Mouse (Mus musculus) myocyte (in vitro differentiated cells): ENCODE measurements at regions not wholly inside any gene's neighbourhood (a gene's known extent, or its start where the extent isn't known, plus 50 kb on each side); places are given as distances from the start of the nearest gene placed in this dataset.

Source experiments
- H3K27me3 ChIP-seq: one replicate; pipeline ENCODE4 v1.6.1; 2011; ENCODE audit not compliant: control insufficient read depth, insufficient read depth, insufficient read length
- H3K36me3 ChIP-seq: one replicate; pipeline ENCODE4 v1.6.1; 2011; ENCODE audit not compliant: control insufficient read depth, insufficient read depth
- H3K4me2 ChIP-seq: one replicate; pipeline ENCODE4 v1.6.1; 2011; ENCODE audit warnings: low read depth, control low read depth
- H3K4me3 ChIP-seq: one replicate; pipeline ENCODE4 v1.5.1; 2011; ENCODE audit warnings: mild to moderate bottlenecking, control low read depth, moderate library complexity
- H3K79me2 ChIP-seq: one replicate; pipeline ENCODE4 v1.6.1; 2011; ENCODE audit not compliant: control insufficient read depth, insufficient read depth
- H3ac ChIP-seq: one replicate; pipeline ENCODE4 v1.6.1; 2011; ENCODE audit not compliant: control insufficient read depth, insufficient read length
- CEBPB ChIP-seq: IDR thresholded peaks from 2 replicates; pipeline ENCODE4 v1.6.1; 2011; ENCODE audit warnings: mild to moderate bottlenecking, moderate library complexity; ENCODE audit not compliant: poor library complexity, insufficient read depth, severe bottlenecking
- E2F4 ChIP-seq: IDR thresholded peaks from one replicate; pipeline ENCODE4 v1.6.1; 2011; ENCODE audit warnings: mild to moderate bottlenecking, control low read depth, moderate library complexity; ENCODE audit not compliant: insufficient read depth
- MAX ChIP-seq: IDR thresholded peaks from one replicate; pipeline ENCODE4 v1.6.1; 2011; ENCODE audit warnings: low read depth, mild to moderate bottlenecking, control low read depth
- MYOD1 ChIP-seq, 3 experiments: IDR thresholded peaks; one replicate each; pipeline ENCODE4 v1.6.1; 2011; ENCODE audit warnings: control low read depth in 2 of 3, low read depth in 2 of 3, mild to moderate bottlenecking in 2 of 3, moderate library complexity in 1 of 3; ENCODE audit not compliant: insufficient read length in 2 of 3, control insufficient read depth in 1 of 3
- MYOG ChIP-seq, 3 experiments: IDR thresholded peaks; one replicate each; pipeline ENCODE4 v1.6.1; 2011; ENCODE audit warnings: control low read depth in 2 of 3, low read depth in 2 of 3, mild to moderate bottlenecking in 2 of 3; ENCODE audit not compliant: insufficient read length in 2 of 3, control insufficient read depth in 1 of 3, insufficient read depth in 1 of 3
- POLR2A ChIP-seq: IDR thresholded peaks from one replicate; pipeline ENCODE4 v1.6.1; 2011; ENCODE audit warnings: low read depth, mild to moderate bottlenecking, control low read depth, moderate library complexity; ENCODE audit not compliant: insufficient read length
- POLR2AphosphoS2 ChIP-seq: IDR thresholded peaks from one replicate; pipeline ENCODE4 v1.6.1; 2011; ENCODE audit warnings: low read depth, control low read depth; ENCODE audit not compliant: insufficient read length
- REST ChIP-seq: IDR thresholded peaks from one replicate; pipeline ENCODE4 v1.6.1; 2011; ENCODE audit warnings: mild to moderate bottlenecking, control low read depth, moderate library complexity; ENCODE audit not compliant: insufficient read depth, insufficient read length
- SRF ChIP-seq: IDR thresholded peaks from one replicate; pipeline ENCODE4 v1.6.1; 2011; ENCODE audit warnings: low read depth; ENCODE audit not compliant: control insufficient read depth, insufficient read length
- TCF12 ChIP-seq: IDR thresholded peaks from one replicate; pipeline ENCODE4 v1.6.1; 2011; ENCODE audit warnings: mild to moderate bottlenecking, control low read depth; ENCODE audit not compliant: poor library complexity, insufficient read depth, severe bottlenecking
- TCF3 ChIP-seq: IDR thresholded peaks from one replicate; pipeline ENCODE4 v1.6.1; 2011; ENCODE audit warnings: low read depth, control low read depth; ENCODE audit not compliant: insufficient read length
- USF1 ChIP-seq: IDR thresholded peaks from one replicate; pipeline ENCODE4 v1.6.1; 2011; ENCODE audit warnings: low read depth, mild to moderate bottlenecking, control low read depth, moderate library complexity

GRCm38 (mm10) chr17:47069206-47069605 lies 58.9 kb upstream of the Ubr2 start:
- Histone ChIP-seq H3K4me3 (no peak overlapping the region), H3ac (no peak overlapping the region), H3K36me3 (no peaks in the 10 kb centered on the region), H3K4me2 (no peak overlapping the region), H3K27me3 (no peaks in the 10 kb centered on the region), H3K79me2 (no peaks in the 10 kb centered on the region)
- no peak for TF ChIP-seq E2F4
- no peak for TF ChIP-seq MAX
- TF ChIP-seq TCF12: no peak
- no peak for TF ChIP-seq CEBPB
- TF ChIP-seq POLR2AphosphoS2: no peak
- no peak for TF ChIP-seq MYOD1 (IDR thresholded peaks at IDR 0.05; ENCODE audit: control insufficient read depth in 1 of 3, insufficient read length in 2 of 3, low read depth in 2 of 3)
- no peak for TF ChIP-seq TCF3
- TF ChIP-seq REST: no peak
- no peak for TF ChIP-seq POLR2A
- no peak for TF ChIP-seq MYOG (IDR thresholded peaks at IDR 0.05; ENCODE audit: control insufficient read depth in 1 of 3, insufficient read depth in 1 of 3, insufficient read length in 2 of 3, low read depth in 2 of 3)
- TF ChIP-seq USF1: no peak
- no peak for TF ChIP-seq SRF

GRCm38 (mm10) chr17:47065307-47065901 lies 55.0 kb upstream of the Ubr2 start:
- H3K36me3 ChIP-seq: no peaks in the 10 kb centered on the region
- peak overlapping the region; percentile 49 for H3K4me2 ChIP-seq
- H3K4me3 ChIP-seq: no peak overlapping the region
- TF ChIP-seq REST (no peak), USF1 (no peak), MYOD1 (IDR thresholded peaks at IDR 0.05; ENCODE audit: control insufficient read depth in 1 of 3, insufficient read length in 2 of 3, low read depth in 2 of 3) (no peak), MAX (no peak), CEBPB (no peak), TCF3 (no peak), POLR2A (no peak), MYOG (IDR thresholded peaks at IDR 0.05; ENCODE audit: control insufficient read depth in 1 of 3, insufficient read depth in 1 of 3, insufficient read length in 2 of 3, low read depth in 2 of 3) (no peak), SRF (no peak), E2F4 (no peak), POLR2AphosphoS2 (no peak), TCF12 (no peak)
- no peaks in the 10 kb centered on the region for H3K79me2 ChIP-seq
- no peak overlapping the region for H3ac ChIP-seq
- no peaks in the 10 kb centered on the region for H3K27me3 ChIP-seq

GRCm38 (mm10) chr17:47064592-47065306 lies 54.4 kb upstream of the Ubr2 start:
- Histone ChIP-seq H3K36me3 (no peaks in the 10 kb centered on the region), H3K4me3 (no peak overlapping the region), H3K79me2 (no peaks in the 10 kb centered on the region), H3ac (no peak overlapping the region), H3K4me2 (peak overlapping the region; percentile 49), H3K27me3 (no peaks in the 10 kb centered on the region)
- peak; percentile 34 for TF ChIP-seq MAX
- no peak for TF ChIP-seq MYOG (IDR thresholded peaks at IDR 0.05; ENCODE audit: control insufficient read depth in 1 of 3, insufficient read depth in 1 of 3, insufficient read length in 2 of 3, low read depth in 2 of 3)
- TF ChIP-seq TCF12: no peak
- TF ChIP-seq POLR2AphosphoS2: no peak
- no peak for TF ChIP-seq TCF3
- no peak for TF ChIP-seq E2F4
- no peak for TF ChIP-seq MYOD1 (IDR thresholded peaks at IDR 0.05; ENCODE audit: control insufficient read depth in 1 of 3, insufficient read length in 2 of 3, low read depth in 2 of 3)
- no peak for TF ChIP-seq REST
- no peak for TF ChIP-seq POLR2A
- no peak for TF ChIP-seq SRF
- TF ChIP-seq USF1: peak; percentile 74

- no peak overlapping the region for H3K4me2 ChIP-seq
- no peak for TF ChIP-seq USF1
- TF ChIP-seq POLR2A: no peak
- TF ChIP-seq MYOD1 (IDR thresholded peaks at IDR 0.05; ENCODE audit: control insufficient read depth in 1 of 3, insufficient read length in 2 of 3, low read depth in 2 of 3): no peak
- no peak for TF ChIP-seq MYOG (IDR thresholded peaks at IDR 0.05; ENCODE audit: control insufficient read depth in 1 of 3, insufficient read depth in 1 of 3, insufficient read length in 2 of 3, low read depth in 2 of 3)
- H3K79me2 ChIP-seq: no peaks in the 10 kb centered on the region
- no peak overlapping the region for H3K4me3 ChIP-seq
- H3K27me3 ChIP-seq: no peaks in the 10 kb centered on the region
- no peak overlapping the region for H3ac ChIP-seq
- no peaks in the 10 kb centered on the region for H3K36me3 ChIP-seq
These were observed 53.6 kb upstream of the Ubr2 start for GRCm38 (mm10) chr17:47064006-47064405.
